Comparison of ENCODE assay signal across 8 mouse cellular contexts in genomic region chr12:76592213-76592612, GRCm38 (mm10).
A peak's percentile ranks its signal among the peaks of the same experiment; 100 is the strongest.
DNase-seq lines count a peak whose midpoint lies in the region; ATAC-seq and TF ChIP-seq lines count a peak whose summit lies in the region.

No protein-coding gene starts in this region.

- no peak overlapping the region for H3K4me3 ChIP-seq in intestine, embryonic 14.5 days (ENCODE audit: low read depth, low read length)
- no peak overlapping the region for H3K4me3 ChIP-seq in intestine, embryonic 16.5 days (ENCODE audit: low read length)
- H3K4me3 ChIP-seq in E14TG2a.4 (replicated peaks; ENCODE audit: low read length) = no peak overlapping the region
- no peak overlapping the region for H3K4me3 ChIP-seq in liver, adult 2 months (ENCODE audit: insufficient read depth, low read depth, low read length)

- WGBS in intestine, embryonic 14.5 days = 52% methylated on average over 1 of the region's 1 CpGs
- 53% methylated on average over 1 of the region's 1 CpGs for WGBS in intestine, embryonic 16.5 days
- 55% methylated on average over 1 of the region's 1 CpGs for WGBS in liver, adult 2 months

- H3K27me3 ChIP-seq in intestine, embryonic 14.5 days (replicated peaks; ENCODE audit: control insufficient read depth, insufficient read depth, low read length) = 0 out of 2 replicates have a peak, but pooled peaks cover 5% of the 10 kb centered on the region
- H3K27me3 ChIP-seq in intestine, embryonic 16.5 days (replicated peaks; ENCODE audit: control insufficient read depth, insufficient read depth, low read length) = no peaks in the 10 kb centered on the region
- H3K27me3 ChIP-seq in E14TG2a.4 (ENCODE audit: insufficient read depth, low read length) = peaks cover 34% of the 10 kb centered on the region
- no peaks in the 10 kb centered on the region for H3K27me3 ChIP-seq in liver, adult 2 months (ENCODE audit: control insufficient read depth, insufficient read depth, low read length)
- no peaks in the 10 kb centered on the region for H3K27me3 ChIP-seq in splenic B cell, adult 2 months (ENCODE audit: control insufficient read depth, insufficient read depth, low read length, poor library complexity, severe bottlenecking)

- no peak for TF ChIP-seq POLR2A in liver, adult 2 months (IDR thresholded peaks at IDR 0.05; ENCODE audit: extremely low read depth, insufficient read depth, low read length)

- peak; percentile 72 for TF ChIP-seq CTCF in E14TG2a.4 (conservative IDR thresholded peaks at IDR 0.05; ENCODE audit: low read length)
- peak; percentile 73 for TF ChIP-seq CTCF in liver, adult 2 months (IDR thresholded peaks at IDR 0.05; ENCODE audit: low read depth, low read length)

- H3K36me3 ChIP-seq in intestine, embryonic 14.5 days (ENCODE audit: control insufficient read depth, insufficient read depth, low read length) = no peaks in the 10 kb centered on the region
- no peaks in the 10 kb centered on the region for H3K36me3 ChIP-seq in intestine, embryonic 16.5 days (ENCODE audit: control insufficient read depth, insufficient read depth, low read length)
- no peaks in the 10 kb centered on the region for H3K36me3 ChIP-seq in E14TG2a.4 (ENCODE audit: insufficient read depth, low read length)
- H3K36me3 ChIP-seq in liver, adult 2 months (ENCODE audit: control insufficient read depth, insufficient read depth, low read length) = no peaks in the 10 kb centered on the region
- no peaks in the 10 kb centered on the region for H3K36me3 ChIP-seq in splenic B cell, adult 2 months (ENCODE audit: control insufficient read depth, insufficient read depth, low read length, poor library complexity, severe bottlenecking)

- H3K4me1 ChIP-seq in intestine, embryonic 14.5 days (replicated peaks; ENCODE audit: control insufficient read depth, insufficient read depth, low read length) = peaks cover 13% of the 10 kb centered on the region
- H3K4me1 ChIP-seq in intestine, embryonic 16.5 days (ENCODE audit: control insufficient read depth, insufficient read depth, low read length) = peaks cover 11% of the 10 kb centered on the region
- H3K4me1 ChIP-seq in E14TG2a.4 (replicated peaks; ENCODE audit: low read depth, low read length) = peaks cover 54% of the 10 kb centered on the region
- no peaks in the 10 kb centered on the region for H3K4me1 ChIP-seq in liver, adult 2 months (ENCODE audit: control insufficient read depth, insufficient read depth, low read length)

- no peak overlapping the region for H3K27ac ChIP-seq in intestine, embryonic 14.5 days (ENCODE audit: low read depth)
- no peak overlapping the region for H3K27ac ChIP-seq in intestine, embryonic 16.5 days (ENCODE audit: low read length)
- H3K27ac ChIP-seq in liver, adult 2 months (replicated peaks; ENCODE audit: insufficient read depth, low read depth, low read length) = no peak overlapping the region

- H3K9ac ChIP-seq in intestine, embryonic 14.5 days (ENCODE audit: low read length) = no peak overlapping the region
- H3K9ac ChIP-seq in intestine, embryonic 16.5 days (ENCODE audit: low read depth, low read length) = no peak overlapping the region
- no peak overlapping the region for H3K9ac ChIP-seq in liver, adult 2 months (ENCODE audit: low read depth, low read length)

- H3K9me3 ChIP-seq in intestine, embryonic 14.5 days (ENCODE audit: control insufficient read depth, low read length) = no peaks in the 10 kb centered on the region
- H3K9me3 ChIP-seq in intestine, embryonic 16.5 days (ENCODE audit: control insufficient read depth, low read length) = no peaks in the 10 kb centered on the region
- no peaks in the 10 kb centered on the region for H3K9me3 ChIP-seq in E14TG2a.4 (ENCODE audit: low read length)

- H3K79me2 ChIP-seq in liver, adult 2 months (ENCODE audit: control insufficient read depth, insufficient read depth, low read length) = no peaks in the 10 kb centered on the region

- ATAC-seq in intestine, embryonic 14.5 days (replicated peaks; ENCODE audit: low FRiP score, low TSS enrichment, low read depth) = no peak
- no peak for ATAC-seq in intestine, embryonic 16.5 days

- DNase-seq in intestine, embryonic 14.5 days (ENCODE audit: low spot score) = peak; percentile 90
- DNase-seq in 416B (ENCODE audit: low read depth) = peak; percentile 63
- DNase-seq in embryo, embryonic 10 days (ENCODE audit: low spot score) = peak; percentile 68
- DNase-seq in liver, adult 2 months (ENCODE audit: extremely low read depth, low read depth, low spot score) = peak; percentile 27
- DNase-seq in splenic B cell, adult 2 months (ENCODE audit: low read depth, low spot score) = peak; percentile 78
- no peak for DNase-seq in heart, postnatal 25 days (ENCODE audit: low spot score)

- intact Hi-C loops in heart, postnatal 25 days (cut with DNase I) = loop anchor here (10.0 kb wide), 1 partner anchor 187 kb away; the partner anchor contains the start of gene Hspa2

- no peak overlapping the region for H3K4me2 ChIP-seq in intestine, embryonic 14.5 days (ENCODE audit: low read length)
- H3K4me2 ChIP-seq in intestine, embryonic 16.5 days (ENCODE audit: low read depth, low read length) = no peak overlapping the region
